Mouse (Mus musculus): Measurements from ENCODE around the gene E2f8. TPM values are rescaled to one million over a fixed set of nuclear protein-coding genes. Genes with fewer than 3 reads are reported as not detected.

E2f8 gene
- polyA plus RNA-seq, 1 experiment from 2014 or later = 37.2 TPM

- 72% methylated on average over 5 of the region's 5 CpGs for WGBS
- no peaks in the 10 kb centered on the region for H3K4me1 ChIP-seq (replicated peaks; ENCODE audit: control insufficient read depth, insufficient read depth, low read length)
- peaks cover 10% of the 10 kb centered on the region; the same call in 1 of the 2 replicates for H3K36me3 ChIP-seq (ENCODE audit: control insufficient read depth, insufficient read depth, low read length)
- DNase-seq (ENCODE audit: low spot score) (no peak), ATAC-seq (replicated peaks; ENCODE audit: low FRiP score) (no peak)
- H3K4me2 ChIP-seq = no peak overlapping the region
- H3K9me3 ChIP-seq (ENCODE audit: control insufficient read depth, low read length) = no peaks in the 10 kb centered on the region
- no peak overlapping the region for H3K27ac ChIP-seq (ENCODE audit: low read depth, low read length)
- H3K9ac ChIP-seq (ENCODE audit: low read depth, low read length) = no peak overlapping the region
- no peaks in the 10 kb centered on the region for H3K27me3 ChIP-seq (replicated peaks; ENCODE audit: control insufficient read depth, insufficient read depth, low read length)
- no peak overlapping the region for H3K4me3 ChIP-seq (ENCODE audit: low read depth, low read length)
Observed at GRCm38 (mm10) chr7:48829177-48829910, 52.1 kb downstream of the E2f8 start.

DNA sequence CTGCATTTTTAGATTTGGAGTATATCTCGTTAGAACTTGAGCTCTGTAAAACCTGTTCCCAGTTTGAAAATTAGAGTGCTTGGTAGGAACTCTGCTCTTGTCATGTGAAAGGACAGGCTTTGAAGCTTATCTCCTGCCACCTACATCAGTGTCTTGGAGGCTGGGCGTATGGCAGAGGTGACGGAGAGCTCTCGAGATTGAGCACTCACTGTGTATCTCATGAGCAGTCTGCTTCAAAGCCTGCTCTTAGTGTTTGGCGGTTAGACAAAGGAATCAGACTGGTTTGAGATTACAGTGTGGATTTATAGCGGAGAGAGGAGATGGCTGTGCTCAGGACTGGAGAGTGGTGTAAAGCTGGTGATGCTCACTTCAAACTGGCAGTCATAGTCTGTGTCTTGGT, 56.2 kb downstream of the E2f8 start:
- 76% methylated on average over 6 of the region's 6 CpGs for WGBS
- no peak overlapping the region for H3K4me2 ChIP-seq
- no peaks in the 10 kb centered on the region for H3K27me3 ChIP-seq (replicated peaks; ENCODE audit: control insufficient read depth, insufficient read depth, low read length)
- H3K4me1 ChIP-seq (replicated peaks; ENCODE audit: control insufficient read depth, insufficient read depth, low read length) = no peaks in the 10 kb centered on the region
- H3K27ac ChIP-seq (ENCODE audit: low read depth, low read length) = no peak overlapping the region
- no peak for DNase-seq (ENCODE audit: low spot score)
- H3K9ac ChIP-seq (ENCODE audit: low read depth, low read length) = no peak overlapping the region
- no peak for ATAC-seq (replicated peaks; ENCODE audit: low FRiP score)
- H3K36me3 ChIP-seq (ENCODE audit: control insufficient read depth, insufficient read depth, low read length) = peaks cover 16% of the 10 kb centered on the region; the same call in 1 of the 2 replicates
- H3K9me3 ChIP-seq (ENCODE audit: control insufficient read depth, low read length) = no peaks in the 10 kb centered on the region
- no peak overlapping the region for H3K4me3 ChIP-seq (ENCODE audit: low read depth, low read length)

DNA sequence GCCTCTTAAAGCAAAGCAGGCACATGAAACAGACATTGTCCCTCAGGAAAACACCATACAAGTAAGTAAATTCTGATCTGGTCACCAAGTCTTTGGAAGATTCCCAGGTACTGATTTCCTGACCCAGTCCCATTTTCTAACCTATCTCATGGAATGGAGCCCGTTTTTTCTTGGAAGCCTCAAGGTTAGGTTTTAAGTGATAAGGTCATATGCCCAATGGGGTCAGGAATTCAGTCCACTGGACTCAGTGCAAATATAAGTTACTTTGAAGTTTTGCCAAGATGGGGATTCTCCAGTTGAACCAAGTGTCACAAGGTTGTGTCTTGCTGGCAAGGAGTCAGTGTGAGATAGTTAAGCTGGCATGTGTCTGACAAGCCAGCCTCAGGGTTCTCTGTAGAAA, 56.7 kb downstream of the E2f8 start:
- no peak overlapping the region for H3K4me2 ChIP-seq
- H3K27ac ChIP-seq (ENCODE audit: low read depth, low read length) = no peak overlapping the region
- no peak overlapping the region for H3K9ac ChIP-seq (ENCODE audit: low read depth, low read length)
- peaks cover 16% of the 10 kb centered on the region; the same call in 1 of the 2 replicates for H3K36me3 ChIP-seq (ENCODE audit: control insufficient read depth, insufficient read depth, low read length)
- no peak overlapping the region for H3K4me3 ChIP-seq (ENCODE audit: low read depth, low read length)
- no peaks in the 10 kb centered on the region for H3K27me3 ChIP-seq (replicated peaks; ENCODE audit: control insufficient read depth, insufficient read depth, low read length)
- DNase-seq (ENCODE audit: low spot score) = no peak
- H3K9me3 ChIP-seq (ENCODE audit: control insufficient read depth, low read length) = no peaks in the 10 kb centered on the region
- no peaks in the 10 kb centered on the region for H3K4me1 ChIP-seq (replicated peaks; ENCODE audit: control insufficient read depth, insufficient read depth, low read length)
- no peak for ATAC-seq (replicated peaks; ENCODE audit: low FRiP score)
- 87% methylated on average over 1 of the region's 1 CpGs for WGBS

GRCm38 (mm10) chr7:48823621-48824020, 57.8 kb downstream of the E2f8 start:
- no peaks in the 10 kb centered on the region for H3K27me3 ChIP-seq (replicated peaks; ENCODE audit: control insufficient read depth, insufficient read depth, low read length)
- no peak overlapping the region for H3K27ac ChIP-seq (ENCODE audit: low read depth, low read length)
- WGBS = 97% methylated on average over 3 of the region's 3 CpGs
- no peak overlapping the region for H3K4me3 ChIP-seq (ENCODE audit: low read depth, low read length)
- DNase-seq (ENCODE audit: low spot score) (no peak), ATAC-seq (replicated peaks; ENCODE audit: low FRiP score) (no peak)
- H3K4me1 ChIP-seq (replicated peaks; ENCODE audit: control insufficient read depth, insufficient read depth, low read length) = no peaks in the 10 kb centered on the region
- H3K9me3 ChIP-seq (ENCODE audit: control insufficient read depth, low read length) = no peaks in the 10 kb centered on the region
- no peak overlapping the region for H3K4me2 ChIP-seq
- H3K9ac ChIP-seq (ENCODE audit: low read depth, low read length) = no peak overlapping the region
- peaks cover 20% of the 10 kb centered on the region; the same call in 1 of the 2 replicates for H3K36me3 ChIP-seq (ENCODE audit: control insufficient read depth, insufficient read depth, low read length)

DNA sequence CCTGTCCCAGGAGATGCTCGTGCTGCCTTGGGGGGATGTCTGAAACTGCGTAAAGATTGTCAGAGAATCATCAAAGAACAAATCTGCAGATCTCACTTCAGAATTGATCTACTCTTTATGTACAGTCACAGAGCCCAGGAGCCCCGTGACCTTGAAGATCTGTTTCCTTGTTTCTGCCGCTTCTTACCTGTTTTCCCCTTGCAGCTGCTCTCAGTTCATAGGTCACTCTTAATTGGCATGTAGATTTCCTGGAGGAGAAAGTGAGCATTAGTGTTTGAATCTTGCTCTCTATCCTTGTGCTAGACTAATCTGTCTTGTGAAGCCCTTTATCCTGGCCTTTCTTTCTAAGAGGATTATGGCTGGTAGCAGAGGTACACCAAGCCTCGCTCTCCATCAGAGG, 59.7 kb downstream of the E2f8 start:
- Histone ChIP-seq H3K27me3 (replicated peaks; ENCODE audit: control insufficient read depth, insufficient read depth, low read length) (no peaks in the 10 kb centered on the region), H3K4me3 (ENCODE audit: low read depth, low read length) (no peak overlapping the region), H3K9ac (ENCODE audit: low read depth, low read length) (no peak overlapping the region), H3K27ac (ENCODE audit: low read depth, low read length) (no peak overlapping the region), H3K4me1 (replicated peaks; ENCODE audit: control insufficient read depth, insufficient read depth, low read length) (no peaks in the 10 kb centered on the region), H3K36me3 (ENCODE audit: control insufficient read depth, insufficient read depth, low read length) (peaks cover 18% of the 10 kb centered on the region; the same call in 1 of the 2 replicates), H3K9me3 (ENCODE audit: control insufficient read depth, low read length) (no peaks in the 10 kb centered on the region), H3K4me2 (no peak overlapping the region)
- no peak for ATAC-seq (replicated peaks; ENCODE audit: low FRiP score)
- DNase-seq (ENCODE audit: low spot score) = no peak
- WGBS = 92% methylated on average over 5 of the region's 5 CpGs

Other genes with a start within 250 kb of the E2f8 start
- gene Mrgprb3, start 237.8 kb downstream of the E2f8 start, polyA plus RNA-seq (2014; fragmentation: Nextera tagmentation; extraction: Ambion mirVana) = not detected in 2 replicates
- gene Zdhhc13, start 92.6 kb downstream of the E2f8 start, polyA plus RNA-seq (2014; fragmentation: Nextera tagmentation; extraction: Ambion mirVana) = 32.1 and 34.3 TPM in 2 replicates
- gene Csrp3, start 33.6 kb downstream of the E2f8 start, polyA plus RNA-seq (2014; fragmentation: Nextera tagmentation; extraction: Ambion mirVana) = 5.1 and 14.4 TPM in 2 replicates
- 6.2 TPM in 2 replicates for gene Nav2, start 27.1 kb upstream of the E2f8 start, polyA plus RNA-seq (2014; fragmentation: Nextera tagmentation; extraction: Ambion mirVana)

All from liver, embryonic 11.5 days (tissue).